Mouse (Mus musculus) granulocyte monocyte progenitor cell, adult 5-6 weeks (primary cell): ENCODE results near the gene Spryd4. TPM values are rescaled to one million over a fixed set of nuclear protein-coding genes. Genes with fewer than 3 reads are reported as not detected.
"Not testable (repeated sequence)": the region's sequence is repeated elsewhere in the genome, so short reads cannot be mapped to it uniquely, and the experiment has no call there.

Experiments used
- ATAC-seq: replicated peaks from 2 replicates; pipeline ENCODE4 v1.8.0; 2016; ENCODE audit warnings: mild to moderate bottlenecking, moderate TSS enrichment, inconsistent platforms; ENCODE audit not compliant: poor library complexity, severe bottlenecking
- total RNA-seq, 2 experiments: library from RNA; stranded (forward) in 1 of 2; stranded (reverse) in 1 of 2; fragments of 200-712, 200-1000 nt in 1 of 2; fragments of >200 nt in 1 of 2; fragmentation: Nextera tagmentation in 1 of 2; gene quantifications; 2 replicates each; pipeline ENCODE4 v1.2.3; 2014 to 2017

Spryd4 gene
- total RNA-seq, 2 experiments from 2014 or later: 9.7 to 16.3 TPM

GRCm38 (mm10) chr10:128191472-128191871, 20.1 kb downstream of the Spryd4 start:
- no peak for ATAC-seq

- ATAC-seq: peak; percentile 74
These were observed 23.2 kb downstream of the Spryd4 start for GRCm38 (mm10) chr10:128188242-128188877.

GRCm38 (mm10) chr10:128187181-128187605, 24.4 kb downstream of the Spryd4 start:
- no peak for ATAC-seq

- ATAC-seq: peak; percentile 93
These were observed 25.6 kb downstream of the Spryd4 start for GRCm38 (mm10) chr10:128185959-128186358.

GRCm38 (mm10) chr10:128185277-128185940, 26.2 kb downstream of the Spryd4 start:
- no peak for ATAC-seq

- no peak for ATAC-seq
These were observed 27.3 kb downstream of the Spryd4 start for GRCm38 (mm10) chr10:128184296-128184695.

GRCm38 (mm10) chr10:128179989-128180388, 31.6 kb downstream of the Spryd4 start, which contains the start of gene Rbms2:
TSS of gene Rbms2 (minus strand) at chr10:128180297.
- no peak for ATAC-seq

GRCm38 (mm10) chr10:128177316-128177715, 34.3 kb downstream of the Spryd4 start:
- ATAC-seq: no peak

GRCm38 (mm10) chr10:128175996-128176755, 35.4 kb downstream of the Spryd4 start:
- peak; percentile 99 for ATAC-seq

GRCm38 (mm10) chr10:128175302-128175701, 36.3 kb downstream of the Spryd4 start:
- no peak for ATAC-seq

- ATAC-seq: not testable (repeated sequence)
These were observed 40.3 kb downstream of the Spryd4 start for GRCm38 (mm10) chr10:128171348-128171747.

GRCm38 (mm10) chr10:128167091-128167490, 44.5 kb downstream of the Spryd4 start:
- no peak for ATAC-seq

- ATAC-seq: not testable (repeated sequence)
These were observed 45.9 kb downstream of the Spryd4 start for GRCm38 (mm10) chr10:128165726-128166125.

Other genes with a start within 250 kb of the Spryd4 start
- not detected in 2 replicates for gene Hsd17b6, start 204.2 kb downstream of the Spryd4 start, total RNA-seq (2014; fragmentation: Nextera tagmentation)
- not detected in 2 replicates for gene Hsd17b6, start 204.2 kb downstream of the Spryd4 start, total RNA-seq (2017)
- gene Prim1, start 196.6 kb downstream of the Spryd4 start, total RNA-seq (2014; fragmentation: Nextera tagmentation): 114 and 132 TPM in 2 replicates
- 121 and 124 TPM in 2 replicates for gene Prim1, start 196.6 kb downstream of the Spryd4 start, total RNA-seq (2017)
- 1,470 and 1,497 TPM in 2 replicates for gene Naca, start 176.2 kb downstream of the Spryd4 start, total RNA-seq (2014; fragmentation: Nextera tagmentation)
- gene Naca, start 176.2 kb downstream of the Spryd4 start, total RNA-seq (2017): 2,024 and 2,260 TPM in 2 replicates
- gene Ptges3, start 152.9 kb downstream of the Spryd4 start, total RNA-seq (2014; fragmentation: Nextera tagmentation): 204 and 218 TPM in 2 replicates
- gene Ptges3, start 152.9 kb downstream of the Spryd4 start, total RNA-seq (2017): 321 and 371 TPM in 2 replicates
- 1,867 and 2,007 TPM in 2 replicates for gene Atp5b, start 128.5 kb downstream of the Spryd4 start, total RNA-seq (2014; fragmentation: Nextera tagmentation)
- gene Atp5b, start 128.5 kb downstream of the Spryd4 start, total RNA-seq (2017): 1,997 and 2,300 TPM in 2 replicates
- 54.8 and 64.2 TPM in 2 replicates for gene Baz2a, start 120.2 kb downstream of the Spryd4 start, total RNA-seq (2014; fragmentation: Nextera tagmentation)
- 15.0 and 17.2 TPM in 2 replicates for gene Baz2a, start 120.2 kb downstream of the Spryd4 start, total RNA-seq (2017)
- 14.3 and 20.5 TPM in 2 replicates for gene Rbms2, start 31.5 kb downstream of the Spryd4 start, total RNA-seq (2014; fragmentation: Nextera tagmentation)
- 1.8 and 2.1 TPM in 2 replicates for gene Rbms2, start 31.5 kb downstream of the Spryd4 start, total RNA-seq (2017)
- gene Gls2, start 17.4 kb downstream of the Spryd4 start, total RNA-seq (2014; fragmentation: Nextera tagmentation): not detected in 2 replicates
- gene Gls2, start 17.4 kb downstream of the Spryd4 start, total RNA-seq (2017): not detected in 2 replicates
- 0.75 TPM in 1 of 2 replicates, not detected in the other for gene Mip, start 14.0 kb upstream of the Spryd4 start, total RNA-seq (2014; fragmentation: Nextera tagmentation)
- not detected in 2 replicates for gene Mip, start 14.0 kb upstream of the Spryd4 start, total RNA-seq (2017)
- 55.4 and 70.5 TPM in 2 replicates for gene Timeless, start 20.3 kb upstream of the Spryd4 start, total RNA-seq (2014; fragmentation: Nextera tagmentation)
- gene Timeless, start 20.3 kb upstream of the Spryd4 start, total RNA-seq (2017): 64.0 and 71.4 TPM in 2 replicates
- gene Apon, start 42.3 kb upstream of the Spryd4 start, total RNA-seq (2014; fragmentation: Nextera tagmentation): 0.41 and 3.2 TPM in 2 replicates
- 0.31 and 0.99 TPM in 2 replicates for gene Apon, start 42.3 kb upstream of the Spryd4 start, total RNA-seq (2017)
- not detected in 2 replicates for gene Apof, start 56.9 kb upstream of the Spryd4 start, total RNA-seq (2014; fragmentation: Nextera tagmentation)
- gene Apof, start 56.9 kb upstream of the Spryd4 start, total RNA-seq (2017): 0.34 and 0.57 TPM in 2 replicates
- gene Stat2, start 58.8 kb upstream of the Spryd4 start, total RNA-seq (2014; fragmentation: Nextera tagmentation): 26.8 and 28.5 TPM in 2 replicates
- 6.5 and 7.1 TPM in 2 replicates for gene Stat2, start 58.8 kb upstream of the Spryd4 start, total RNA-seq (2017)
- gene Il23a, start 86.9 kb upstream of the Spryd4 start, total RNA-seq (2014; fragmentation: Nextera tagmentation): not detected in 2 replicates
- gene Il23a, start 86.9 kb upstream of the Spryd4 start, total RNA-seq (2017): 1.3 and 1.6 TPM in 2 replicates
- 22.7 and 25.7 TPM in 2 replicates for gene Pan2, start 91.5 kb upstream of the Spryd4 start, total RNA-seq (2014; fragmentation: Nextera tagmentation)
- gene Pan2, start 91.5 kb upstream of the Spryd4 start, total RNA-seq (2017): 9.8 and 16.2 TPM in 2 replicates
- gene Cnpy2, start 110.7 kb upstream of the Spryd4 start, total RNA-seq (2014; fragmentation: Nextera tagmentation): 108 and 200 TPM in 2 replicates
- 135 TPM in 2 replicates for gene Cnpy2, start 110.7 kb upstream of the Spryd4 start, total RNA-seq (2017)
- 175 and 176 TPM in 2 replicates for gene Cs, start 125.9 kb upstream of the Spryd4 start, total RNA-seq (2014; fragmentation: Nextera tagmentation)
- gene Cs, start 125.9 kb upstream of the Spryd4 start, total RNA-seq (2017): 104 and 114 TPM in 2 replicates
- gene Coq10a, start 157.2 kb upstream of the Spryd4 start, total RNA-seq (2014; fragmentation: Nextera tagmentation): 20.8 and 28.4 TPM in 2 replicates
- 6.8 and 7.9 TPM in 2 replicates for gene Coq10a, start 157.2 kb upstream of the Spryd4 start, total RNA-seq (2017)
- 58.1 and 60.1 TPM in 2 replicates for gene Ankrd52, start 165.3 kb upstream of the Spryd4 start, total RNA-seq (2014; fragmentation: Nextera tagmentation)
- gene Ankrd52, start 165.3 kb upstream of the Spryd4 start, total RNA-seq (2017): 9.1 and 11.3 TPM in 2 replicates
- gene Slc39a5, start 189.4 kb upstream of the Spryd4 start, total RNA-seq (2014; fragmentation: Nextera tagmentation): not detected in 2 replicates
- not detected in 2 replicates for gene Slc39a5, start 189.4 kb upstream of the Spryd4 start, total RNA-seq (2017)
- 80.4 and 115 TPM in 2 replicates for gene Nabp2, start 199.7 kb upstream of the Spryd4 start, total RNA-seq (2014; fragmentation: Nextera tagmentation)
- gene Nabp2, start 199.7 kb upstream of the Spryd4 start, total RNA-seq (2017): 58.6 and 60.5 TPM in 2 replicates
- gene Rnf41, start 199.8 kb upstream of the Spryd4 start, total RNA-seq (2014; fragmentation: Nextera tagmentation): 15.7 and 29.1 TPM in 2 replicates
- gene Rnf41, start 199.8 kb upstream of the Spryd4 start, total RNA-seq (2017): 16.5 and 18.6 TPM in 2 replicates
- 90.4 and 113 TPM in 2 replicates for gene Smarcc2, start 247.4 kb upstream of the Spryd4 start, total RNA-seq (2014; fragmentation: Nextera tagmentation)
- gene Smarcc2, start 247.4 kb upstream of the Spryd4 start, total RNA-seq (2017): 56.4 and 56.9 TPM in 2 replicates